Mouse (Mus musculus) cerebellum, postnatal 25 days (tissue): ENCODE measurements around the gene Bmp6.

Source experiments
- DNase-seq, 2 experiments: peaks; one replicate each; pipeline ENCODE4 v3.0.0; 2021; ENCODE audit warnings: mixed read lengths in 2 of 2

Bmp6 gene

DNA sequence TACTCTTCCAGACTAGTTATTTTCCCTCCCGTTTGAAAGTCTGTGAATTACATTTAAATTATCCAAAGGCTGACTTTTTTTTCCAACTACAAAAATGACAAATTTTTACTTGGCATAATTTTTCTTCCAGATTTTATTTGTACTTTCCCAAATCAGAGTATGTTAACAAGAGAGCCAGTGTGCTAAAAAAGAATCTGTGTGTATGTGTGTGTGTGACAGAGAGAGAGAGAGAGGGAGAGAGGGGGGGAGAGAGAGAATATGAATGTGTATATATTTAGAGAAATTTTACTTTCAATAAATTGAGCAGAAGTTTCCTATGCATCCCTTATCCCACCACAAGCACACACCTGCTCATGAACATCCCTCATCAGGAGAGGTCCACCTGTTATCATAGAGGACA, 9.4 kb downstream of the Bmp6 start:
- DNase-seq, result no peak

DNA sequence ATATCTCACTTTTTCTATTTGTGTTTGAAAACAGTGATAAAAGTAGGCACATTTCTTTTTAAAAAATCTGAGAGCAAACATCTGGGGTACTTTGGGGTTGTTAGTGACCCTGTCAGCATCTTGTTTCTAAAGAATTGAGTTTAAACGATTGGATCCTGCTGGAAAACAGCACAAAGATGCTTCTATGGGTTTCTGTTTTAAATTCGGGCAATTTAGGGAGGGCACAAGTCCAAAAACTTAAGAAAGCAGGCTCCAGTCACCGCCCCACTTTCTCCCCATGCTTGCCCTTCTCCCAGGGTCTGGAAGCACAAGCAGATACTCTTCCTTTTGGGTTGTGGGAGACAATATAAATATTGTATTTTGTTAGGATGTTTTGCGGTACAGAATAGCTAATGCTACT, 14.1 kb downstream of the Bmp6 start:
- DNase-seq, result no peak

DNA sequence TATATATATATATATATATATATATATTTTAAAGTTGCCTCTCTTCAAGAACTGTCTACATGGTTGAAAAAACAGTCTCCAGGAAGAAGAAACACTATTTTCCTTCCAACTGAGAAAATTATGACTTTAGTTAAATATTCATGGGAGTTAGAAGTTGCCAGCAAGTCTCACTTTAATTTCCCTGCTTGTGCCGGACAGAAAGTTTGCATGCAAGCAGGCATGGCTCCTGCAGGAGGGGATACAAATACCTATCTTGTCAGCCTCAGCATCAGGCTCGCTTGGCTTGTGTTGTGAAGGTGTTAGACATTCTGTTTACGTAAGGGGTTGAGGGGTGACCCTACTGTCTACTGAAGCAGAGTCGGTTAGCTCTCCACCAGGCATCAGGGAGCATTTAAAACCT, 17.8 kb downstream of the Bmp6 start:
- DNase-seq, result no peak

DNA sequence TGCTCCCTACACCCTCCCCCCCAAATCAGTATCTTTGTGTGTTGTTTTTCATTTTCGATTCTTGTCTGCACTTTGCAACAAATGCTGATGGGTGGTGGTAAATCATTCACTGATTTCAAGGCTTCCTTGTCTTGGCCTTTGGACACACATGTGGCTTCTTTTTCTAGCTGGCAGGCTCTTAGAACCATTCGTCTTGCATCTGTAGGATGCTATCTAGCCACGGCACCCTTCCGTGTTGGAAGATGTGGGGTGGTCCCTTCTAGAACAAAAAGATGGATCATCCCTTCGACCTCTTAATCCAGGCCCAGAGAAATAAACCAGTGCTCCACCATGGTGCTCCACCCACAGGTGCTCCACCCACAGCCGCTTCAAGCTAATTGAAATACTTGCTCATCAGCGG, 19.0 kb downstream of the Bmp6 start:
- no peak for DNase-seq

DNA sequence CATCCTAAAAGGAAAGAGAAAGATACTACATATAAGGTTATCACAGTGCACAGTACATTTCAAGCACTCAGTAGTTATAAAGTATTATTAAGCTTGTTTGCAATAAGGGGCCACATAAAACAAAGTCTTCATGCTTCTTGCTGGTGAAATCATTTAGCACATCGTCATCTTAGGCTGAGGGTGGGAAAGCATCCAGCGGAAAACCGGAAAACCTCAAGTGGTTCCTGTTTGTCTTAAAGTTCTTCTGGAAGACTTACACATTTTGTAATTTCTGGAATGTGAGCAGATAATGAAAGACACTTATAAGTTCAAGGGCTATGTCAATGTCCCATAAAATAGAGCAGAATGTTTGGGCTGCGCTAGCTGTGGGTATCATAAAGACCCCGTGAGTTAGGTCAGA, 24.7 kb downstream of the Bmp6 start:
- DNase-seq, result no peak

DNA sequence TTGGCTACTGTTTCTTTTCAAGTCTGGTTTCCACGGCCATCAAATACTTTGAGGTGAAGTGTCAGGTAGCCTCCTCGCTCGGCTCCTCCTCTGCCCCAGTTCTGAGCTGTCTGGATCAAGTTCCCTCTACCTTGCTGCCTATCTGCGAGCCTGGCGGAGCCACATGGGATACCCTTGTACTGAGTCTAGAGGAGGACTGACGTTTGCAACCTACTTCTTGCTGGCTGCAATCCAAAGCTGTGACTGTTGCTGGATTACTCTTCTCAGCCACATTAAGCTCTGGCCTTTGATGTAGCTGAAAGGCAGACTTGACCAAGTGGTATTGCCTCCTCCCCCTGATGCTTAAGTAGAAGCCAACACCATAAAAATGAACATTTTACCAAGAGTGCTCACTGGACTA, 31.2 kb downstream of the Bmp6 start:
- peak in 1 of 2 experiments; percentile 27 for DNase-seq

DNA sequence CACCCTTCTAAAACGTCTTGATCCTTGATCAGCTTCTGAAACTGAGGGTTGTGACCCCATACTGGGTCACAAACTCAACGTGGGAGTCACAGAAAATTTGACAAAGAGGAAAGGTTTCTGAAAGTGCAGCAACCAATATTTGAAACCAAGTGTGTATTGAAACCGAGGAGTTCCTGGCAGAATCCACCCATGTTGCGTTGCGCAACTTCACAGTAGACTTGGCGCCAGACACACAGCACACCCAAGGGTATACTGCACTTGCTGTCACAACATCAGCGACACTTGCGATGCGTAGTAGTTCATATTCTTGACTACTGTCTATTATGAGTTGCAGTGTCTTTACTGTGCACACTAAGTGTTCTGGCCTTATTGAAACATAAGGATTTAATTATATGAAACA, 32.4 kb downstream of the Bmp6 start:
- DNase-seq, result no peak

DNA sequence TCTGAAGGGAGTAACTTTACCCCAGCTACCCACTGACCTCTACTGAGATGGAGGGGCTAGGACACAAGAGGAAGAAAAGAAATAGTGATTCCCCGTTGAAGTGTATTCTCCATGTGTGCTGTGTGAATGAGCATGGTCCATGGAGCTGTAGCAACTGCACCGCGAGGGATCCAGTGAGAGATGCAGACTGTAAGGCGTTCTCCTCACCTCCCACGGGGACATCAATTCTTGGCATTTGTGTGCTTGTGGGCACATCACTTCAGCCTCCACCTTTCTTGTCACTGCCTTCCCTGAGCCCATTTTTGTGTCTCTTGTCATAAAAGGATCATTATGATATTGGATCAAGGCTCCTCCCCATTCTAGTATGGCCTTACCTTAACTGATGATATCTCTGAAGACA, 34.9 kb downstream of the Bmp6 start:
- no peak for DNase-seq

DNA sequence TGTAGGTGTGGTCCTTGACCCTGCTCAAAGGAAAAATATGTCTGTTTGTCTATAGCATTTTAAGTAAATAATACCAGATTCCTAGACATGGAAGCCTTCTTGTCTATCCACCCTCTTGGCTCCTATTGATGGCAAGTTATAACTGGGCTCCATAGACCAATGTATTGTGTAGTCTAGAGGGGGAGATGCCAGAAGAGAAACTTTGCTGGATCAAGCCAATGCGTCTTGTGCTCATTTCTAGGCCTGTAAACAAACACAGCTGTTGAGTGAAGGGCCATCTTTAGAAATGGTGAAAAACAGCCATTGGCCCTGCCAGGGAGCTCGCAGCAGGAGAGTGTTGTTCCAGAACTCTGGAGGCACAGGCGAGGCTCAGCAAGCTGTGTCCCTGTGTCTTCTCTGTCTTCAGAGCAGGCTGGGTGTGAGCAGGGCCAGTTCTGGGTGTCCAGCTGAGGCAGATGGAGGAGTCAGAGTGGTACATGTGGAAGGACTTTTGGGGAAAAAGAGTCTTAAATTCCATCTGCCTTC, 41.2 kb downstream of the Bmp6 start:
- DNase-seq, result no peak

DNA sequence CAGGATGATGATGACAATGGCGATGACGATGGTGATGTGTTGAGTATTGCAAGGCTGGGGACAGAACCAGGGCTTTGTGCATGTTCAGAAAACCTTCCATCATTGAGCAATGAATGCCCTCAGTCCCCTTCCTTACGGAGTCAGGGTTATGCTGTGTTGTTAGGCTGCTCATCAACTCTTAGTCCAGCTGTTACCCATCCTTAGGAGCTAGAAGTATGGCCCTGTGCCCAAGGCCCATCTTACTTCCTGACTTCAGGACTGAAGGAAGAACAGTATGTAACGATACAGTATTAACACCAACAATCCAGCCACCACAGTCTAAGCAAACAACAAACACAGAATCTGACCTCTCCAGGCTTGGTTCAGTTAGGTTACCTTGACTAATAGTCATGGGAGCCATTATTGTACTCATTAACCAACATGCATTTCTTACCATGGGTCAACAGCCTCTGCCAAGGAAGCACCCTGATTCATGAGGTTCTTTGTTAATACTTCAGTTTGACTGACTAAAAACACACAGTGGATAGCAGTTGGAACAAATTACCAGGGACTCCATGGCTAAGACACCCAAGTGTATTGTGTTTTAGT, 42.6 kb downstream of the Bmp6 start:
- DNase-seq, result no peak

DNA sequence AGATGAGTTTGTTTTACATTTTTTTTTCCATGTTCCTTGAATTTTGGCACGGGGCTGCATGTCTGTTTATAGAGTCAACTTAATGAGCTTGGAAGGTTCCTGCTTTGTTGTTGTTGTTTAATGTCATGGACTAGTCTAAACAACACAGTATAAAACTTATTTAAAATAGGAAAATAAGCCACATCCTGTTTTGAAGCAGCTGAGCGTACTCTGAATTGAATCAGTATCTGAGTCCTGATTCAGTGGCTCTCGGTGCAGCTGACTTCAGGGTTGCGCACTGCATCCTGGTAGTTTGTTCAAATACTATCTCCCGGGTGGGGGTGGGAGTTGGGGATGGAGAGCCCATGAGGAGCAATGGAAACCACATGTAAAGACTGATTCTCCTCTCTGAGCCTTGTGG, 48.5 kb downstream of the Bmp6 start:
- DNase-seq, result no peak

DNA sequence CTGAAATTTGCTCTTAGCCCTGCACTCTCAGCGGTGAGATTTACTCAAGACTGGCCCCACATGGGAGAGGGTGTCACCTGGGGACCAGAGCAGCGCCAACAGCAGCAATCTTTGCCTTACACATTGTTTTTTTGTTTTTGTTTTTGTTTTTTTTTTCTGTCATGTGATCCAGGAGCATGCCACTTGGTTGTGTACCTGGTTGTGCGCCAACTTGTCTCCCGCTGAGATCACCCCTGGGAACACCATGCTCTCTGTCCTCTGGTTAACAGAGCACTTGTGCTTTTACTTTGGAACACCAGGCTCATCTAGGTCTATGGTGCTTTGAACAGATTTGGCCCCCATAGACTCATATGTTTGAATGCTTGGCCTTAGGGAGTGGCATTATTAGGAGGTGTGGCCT, 50.1 kb downstream of the Bmp6 start:
- no peak for DNase-seq

DNA sequence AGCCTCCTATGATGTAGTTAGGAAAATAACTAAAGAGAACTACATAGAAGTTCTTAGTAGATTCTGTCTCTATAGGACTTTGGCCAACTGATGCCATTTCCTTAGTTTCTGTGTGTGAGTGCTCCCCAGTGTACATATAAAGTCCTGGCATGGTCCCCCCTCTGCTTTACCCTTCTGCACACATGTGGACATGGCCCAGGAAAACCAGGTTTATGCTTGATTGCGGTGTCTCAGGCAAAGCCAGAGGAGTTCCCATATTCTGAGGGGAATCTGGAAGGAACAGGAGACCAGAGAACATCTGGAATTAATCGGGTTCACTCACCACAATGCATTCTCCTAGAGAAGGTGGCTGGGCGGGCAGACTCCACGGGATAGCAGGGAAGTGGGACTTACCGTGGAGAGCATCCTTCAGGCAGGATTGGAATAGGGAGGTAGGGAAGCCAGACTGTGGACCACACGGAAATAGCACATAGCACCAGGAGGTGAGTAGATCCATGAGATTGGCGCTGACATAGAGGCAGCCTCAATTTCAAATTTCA, 52.2 kb downstream of the Bmp6 start:
- no peak for DNase-seq

DNA sequence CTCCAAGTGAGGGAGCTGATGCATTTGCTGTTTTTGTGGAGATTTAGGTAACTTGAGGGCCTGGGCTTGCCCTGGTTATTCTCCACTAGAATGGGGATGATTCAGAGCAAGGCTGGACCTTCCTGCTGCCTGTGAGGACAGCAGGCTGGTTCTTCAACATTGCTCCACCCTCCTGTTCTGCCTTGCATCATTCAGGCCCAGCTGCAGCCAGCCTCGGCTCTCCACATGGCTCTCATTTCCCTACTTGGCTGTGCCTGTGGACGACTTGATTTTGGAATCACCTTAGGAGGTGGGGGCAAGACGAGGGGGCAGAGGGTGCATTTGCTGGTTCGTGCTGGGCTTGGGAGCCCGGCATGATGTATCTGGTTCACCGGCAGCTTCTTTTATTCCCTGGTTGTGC, 53.8 kb downstream of the Bmp6 start:
- no peak for DNase-seq

DNA sequence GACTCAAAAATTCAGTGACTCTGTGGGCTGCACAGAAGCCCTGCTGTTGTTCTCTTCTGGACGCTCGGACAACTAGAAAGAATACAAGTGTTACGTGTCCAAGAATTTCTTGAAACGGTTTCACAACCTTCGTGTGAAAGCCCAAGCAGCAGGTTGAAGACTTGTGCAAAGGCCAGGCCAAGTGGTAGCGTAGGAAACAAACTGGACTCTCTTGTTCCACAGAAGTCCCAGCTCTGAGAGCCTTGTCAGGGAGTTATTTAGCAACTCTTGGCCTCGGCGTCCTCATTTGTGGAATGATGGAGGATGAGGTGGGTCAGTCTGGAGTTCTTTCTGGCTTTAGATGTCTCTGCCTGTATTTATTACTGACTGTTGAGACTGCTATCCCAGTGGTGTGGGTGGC, 55.8 kb downstream of the Bmp6 start:
- DNase-seq, result no peak

DNA sequence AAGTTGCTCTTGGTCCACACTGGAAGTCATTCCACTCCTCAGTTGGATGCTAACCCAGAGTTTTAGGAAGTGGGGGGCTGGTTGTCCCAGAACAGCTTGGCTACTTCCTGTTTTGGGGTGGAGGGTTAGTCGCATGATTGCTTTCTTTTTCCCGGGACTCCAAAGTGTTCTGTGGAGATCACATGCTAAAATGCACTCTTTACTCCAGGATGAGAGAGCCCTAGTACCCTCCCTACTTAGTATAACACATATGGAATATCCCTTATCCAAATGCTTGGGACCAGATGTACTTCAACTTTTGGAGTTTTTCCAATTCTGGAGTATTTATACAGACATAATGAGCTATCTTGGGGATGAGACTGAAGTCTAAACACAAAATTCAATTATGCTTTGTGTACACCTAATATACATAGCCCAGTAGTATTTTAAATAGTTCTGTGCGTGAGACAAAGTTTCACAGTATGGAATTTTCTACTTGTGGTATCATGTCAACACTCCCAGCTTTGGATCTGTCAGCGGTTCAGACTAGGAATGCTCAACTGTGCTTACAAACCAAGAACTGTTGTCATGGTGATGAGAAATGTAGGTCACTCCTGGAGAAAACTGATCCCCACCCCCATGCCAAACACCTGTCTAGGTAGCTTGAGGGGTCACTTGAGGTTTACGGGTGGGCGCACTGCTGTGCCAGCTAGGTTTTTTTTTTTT, 62.9 kb downstream of the Bmp6 start:
- no peak for DNase-seq

DNA sequence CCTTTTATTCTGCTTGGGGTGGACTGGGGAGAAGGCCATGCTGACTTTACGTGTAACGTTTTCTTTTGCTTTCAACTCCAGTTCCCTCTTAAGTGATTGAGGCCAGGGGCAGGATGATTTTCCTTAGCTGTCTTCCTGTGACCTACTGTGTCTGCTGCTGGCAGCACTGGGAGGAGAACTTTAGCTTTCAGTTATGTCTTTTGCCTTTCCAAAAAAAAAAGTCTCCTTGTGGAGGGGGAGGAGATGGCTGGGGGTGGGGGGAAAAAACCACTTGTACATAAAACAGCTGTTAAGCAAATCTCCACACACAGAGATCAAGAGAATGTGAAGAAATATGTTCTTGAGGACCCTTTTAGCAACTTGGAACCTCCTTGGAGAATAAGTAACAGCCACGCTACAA, 63.7 kb downstream of the Bmp6 start:
- DNase-seq, result no peak

DNA sequence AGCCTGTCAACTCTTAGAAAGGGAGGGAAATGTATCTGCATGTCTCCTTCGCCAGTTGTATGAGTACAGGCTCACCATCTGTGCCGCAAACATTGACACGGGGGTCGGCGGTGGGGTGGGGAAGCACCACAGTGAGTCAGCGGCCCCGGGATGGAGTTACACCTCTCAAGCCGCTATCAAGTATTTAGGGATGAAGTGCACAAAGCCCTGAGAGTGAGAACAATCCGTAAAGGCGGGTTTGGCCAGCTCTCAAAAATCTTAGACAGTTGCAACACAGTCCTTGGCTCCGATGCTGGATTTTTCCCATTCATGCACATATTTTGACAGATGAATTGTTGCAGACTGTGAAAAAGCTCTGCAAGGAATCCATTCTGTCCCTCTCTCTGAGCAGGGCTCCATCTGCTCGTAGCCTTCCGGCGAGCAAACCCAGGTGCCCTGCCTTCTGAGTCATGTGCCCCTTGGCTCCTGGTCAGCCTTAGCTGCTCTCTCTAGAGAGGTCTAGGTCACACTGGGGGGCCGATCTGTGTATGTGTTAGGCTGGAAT, 65.5 kb downstream of the Bmp6 start:
- peak; percentile 72 to 85 for DNase-seq

DNA sequence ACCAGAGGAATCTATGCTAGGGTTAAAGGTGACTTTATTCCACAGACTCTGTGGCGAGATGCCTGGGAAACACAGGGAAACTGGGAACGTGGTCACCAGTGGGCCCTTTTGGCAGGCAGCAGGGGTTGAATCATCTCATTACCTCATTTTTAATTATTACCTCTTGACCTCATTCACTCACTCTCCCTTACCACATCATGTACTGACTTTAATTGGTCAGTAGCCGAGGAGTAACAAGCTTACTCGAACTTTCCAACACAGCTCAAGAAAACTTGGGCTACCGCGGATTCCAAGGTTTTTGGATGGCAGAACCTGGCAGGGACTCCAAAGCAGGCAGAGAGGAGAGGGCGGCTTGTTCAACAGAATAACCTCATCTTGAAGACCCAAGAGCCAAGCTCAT, 74.9 kb downstream of the Bmp6 start:
- DNase-seq, result no peak

DNA sequence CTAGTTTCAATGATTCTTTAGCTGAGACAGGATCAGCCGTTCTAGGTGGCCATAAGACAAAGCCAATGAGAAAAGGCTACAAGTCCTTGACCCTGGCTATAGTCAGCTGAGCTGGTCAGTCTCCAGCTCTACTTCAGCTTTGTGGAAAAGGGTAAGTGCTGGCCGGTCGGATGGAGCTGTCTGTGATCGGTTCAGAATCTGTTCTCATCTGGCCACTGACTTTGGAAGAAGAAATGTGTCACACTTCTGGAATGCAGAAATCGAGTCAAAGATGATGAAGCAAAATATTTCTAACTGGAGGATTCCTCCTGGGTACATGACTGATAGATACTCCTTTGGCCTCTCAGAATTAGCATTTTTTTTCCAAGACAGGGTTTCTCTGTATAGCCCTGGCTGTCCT, 77.6 kb downstream of the Bmp6 start:
- no peak for DNase-seq

DNA sequence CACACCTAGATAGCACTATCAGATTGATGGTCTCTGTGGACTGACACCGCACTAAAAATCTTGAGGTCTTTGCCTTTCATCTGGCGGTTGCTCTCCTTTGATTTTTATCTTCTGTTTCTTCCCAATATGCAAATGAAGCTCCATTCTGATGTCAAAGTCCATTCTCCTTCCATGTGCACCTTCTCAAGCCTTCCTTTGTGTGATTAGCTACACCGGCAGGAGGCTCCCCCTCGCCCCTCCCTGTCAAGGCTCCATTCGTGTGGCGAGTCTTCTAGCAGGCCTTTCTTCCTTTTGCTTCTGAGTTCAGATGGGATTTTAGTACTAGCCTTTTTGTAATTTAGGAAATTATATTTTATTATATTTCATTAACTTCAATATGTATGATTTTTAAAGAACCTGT, 80.4 kb downstream of the Bmp6 start:
- DNase-seq, result no peak

DNA sequence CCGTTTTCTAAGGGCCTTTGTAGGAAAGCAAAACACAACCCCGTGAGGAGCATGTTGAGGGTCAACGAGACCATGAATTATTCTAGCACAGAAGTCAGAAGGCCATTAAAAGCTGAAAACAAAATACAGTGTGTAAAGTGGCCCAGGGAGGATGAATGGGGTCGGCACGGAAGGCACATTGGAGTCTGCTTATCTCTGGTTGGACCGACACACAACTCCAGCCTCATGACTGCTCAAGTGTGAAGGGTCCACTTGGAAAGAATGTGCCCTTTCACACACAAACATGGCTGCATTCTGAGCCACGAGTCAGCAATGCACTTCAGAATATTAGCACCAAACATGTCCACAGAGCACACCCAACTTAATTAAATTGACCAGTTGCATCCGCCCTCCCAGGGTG, 84.8 kb downstream of the Bmp6 start:
- DNase-seq, result no peak

DNA sequence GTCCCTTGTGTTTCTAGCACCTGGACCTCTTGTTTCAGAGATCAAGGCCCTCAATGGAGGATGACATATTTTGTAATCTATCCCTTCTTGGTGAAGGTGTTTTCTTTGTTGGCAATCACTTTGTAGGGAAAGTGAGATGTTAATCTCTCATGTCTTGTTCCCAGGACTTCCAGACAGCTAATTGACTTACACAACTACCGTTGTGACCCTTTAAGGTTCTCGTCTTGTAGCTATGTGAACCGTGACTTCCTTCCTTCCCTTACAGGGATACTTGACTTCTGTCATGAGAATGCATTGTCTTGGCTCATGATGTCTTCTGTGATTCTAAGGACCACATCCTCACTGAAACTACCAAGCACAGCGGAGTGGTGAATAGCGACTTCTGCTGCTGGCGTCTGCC, 85.2 kb downstream of the Bmp6 start:
- DNase-seq, result no peak

DNA sequence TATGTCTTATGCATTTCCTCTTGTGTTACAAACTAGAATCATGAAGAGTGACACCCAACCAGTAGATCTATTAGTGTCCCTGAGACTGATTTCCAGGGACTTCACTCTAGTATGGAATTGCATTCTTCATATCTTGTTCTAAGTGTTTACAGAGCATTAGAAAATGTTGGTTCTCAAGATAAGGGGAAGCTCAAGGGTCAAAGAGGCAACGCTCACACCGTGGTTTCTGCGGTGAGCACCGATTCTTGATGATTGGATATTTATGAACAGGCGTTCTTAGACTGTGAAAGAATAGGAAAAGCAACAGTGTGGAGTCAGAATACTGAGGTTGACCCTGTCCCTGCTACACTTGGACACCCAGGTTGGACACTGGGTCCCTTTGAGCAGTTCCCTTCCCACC, 89.9 kb downstream of the Bmp6 start:
- DNase-seq, result no peak
